Mouse (Mus musculus) liver, adult (tissue): Measurements from ENCODE around the gene Xpo4.

Source experiments
- GATA4 ChIP-seq: IDR thresholded peaks from 2 replicates; pipeline ENCODE4 v1.6.1; 2014; ENCODE audit warnings: mild to moderate bottlenecking, low read length; ENCODE audit not compliant: insufficient replicate concordance

Gene Xpo4

DNA sequence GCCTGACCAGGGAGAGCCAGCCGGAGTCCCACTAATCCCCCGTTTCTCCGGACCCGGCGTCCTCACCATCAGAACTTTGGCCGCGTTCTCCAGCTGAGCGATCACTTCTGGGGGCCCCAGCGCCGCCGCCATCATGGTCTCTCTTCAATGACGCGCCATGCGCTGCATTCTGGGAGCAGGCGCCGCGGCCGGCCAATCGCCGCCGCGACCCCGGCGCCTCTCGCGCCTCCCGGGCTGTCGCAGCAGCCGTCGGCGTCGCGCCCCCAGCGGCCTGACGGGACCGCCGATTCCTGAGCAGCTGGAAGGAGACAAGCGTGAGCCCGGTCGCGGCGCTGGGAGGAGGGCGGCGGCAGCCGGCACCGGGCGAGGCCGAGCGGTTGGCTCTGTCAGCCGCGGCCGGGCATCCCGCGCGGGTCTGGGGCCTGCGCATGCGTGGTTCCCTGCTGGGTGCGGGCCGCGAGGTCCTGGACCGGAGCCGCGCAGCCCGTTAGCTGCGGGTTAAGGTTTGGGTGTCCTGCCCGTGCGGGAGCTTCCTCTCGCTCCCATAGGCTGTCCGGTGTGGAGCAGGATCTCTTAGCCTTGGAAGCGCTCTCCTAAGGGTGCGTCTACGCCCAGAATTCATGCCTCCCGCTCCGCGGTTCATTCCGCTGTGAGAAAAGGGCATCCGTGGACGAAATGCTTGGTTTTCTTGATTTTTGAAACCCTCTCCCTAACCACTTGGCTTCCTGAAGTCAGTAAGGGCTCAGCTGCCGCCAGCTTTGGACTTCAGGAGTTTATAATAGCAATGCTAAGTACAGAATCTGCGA is at the start of gene Xpo4:
Gene Xpo4, minus strand, starts transcription at position 609 of the 806 bp plus-strand sequence.
- no peak for TF ChIP-seq GATA4

GRCm38 (mm10) chr14:57712884-57713283 is 47.7 kb upstream of the Xpo4 start:
- no peak for TF ChIP-seq GATA4

DNA sequence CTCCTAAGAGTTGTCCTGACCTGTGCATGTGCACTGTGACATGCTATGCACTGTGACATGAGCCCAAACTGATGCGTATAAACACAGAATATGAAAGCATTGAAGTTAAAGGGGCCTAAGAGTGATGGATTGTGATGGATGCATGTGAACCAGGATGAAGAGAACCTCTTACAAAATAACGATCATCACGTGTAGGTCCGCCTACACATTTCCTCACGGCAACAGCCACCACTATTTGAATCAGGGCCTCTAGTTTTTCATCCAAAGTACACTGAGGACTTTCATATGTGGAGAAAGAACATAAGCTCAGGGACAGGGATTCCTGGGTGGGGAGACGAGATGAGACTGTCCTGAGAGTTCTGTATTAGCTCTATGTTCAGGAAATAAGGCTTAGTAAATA is 45.8 kb upstream of the Xpo4 start:
- TF ChIP-seq GATA4 = no peak

GRCm38 (mm10) chr14:57709171-57709570 is 43.9 kb upstream of the Xpo4 start:
- no peak for TF ChIP-seq GATA4

- TF ChIP-seq GATA4 = no peak
Observed at GRCm38 (mm10) chr14:57708580-57708979, 43.4 kb upstream of the Xpo4 start.

GRCm38 (mm10) chr14:57707100-57707893 is 42.1 kb upstream of the Xpo4 start:
- TF ChIP-seq GATA4 = no peak

GRCm38 (mm10) chr14:57706760-57707099 is 41.5 kb upstream of the Xpo4 start:
- no peak for TF ChIP-seq GATA4

DNA sequence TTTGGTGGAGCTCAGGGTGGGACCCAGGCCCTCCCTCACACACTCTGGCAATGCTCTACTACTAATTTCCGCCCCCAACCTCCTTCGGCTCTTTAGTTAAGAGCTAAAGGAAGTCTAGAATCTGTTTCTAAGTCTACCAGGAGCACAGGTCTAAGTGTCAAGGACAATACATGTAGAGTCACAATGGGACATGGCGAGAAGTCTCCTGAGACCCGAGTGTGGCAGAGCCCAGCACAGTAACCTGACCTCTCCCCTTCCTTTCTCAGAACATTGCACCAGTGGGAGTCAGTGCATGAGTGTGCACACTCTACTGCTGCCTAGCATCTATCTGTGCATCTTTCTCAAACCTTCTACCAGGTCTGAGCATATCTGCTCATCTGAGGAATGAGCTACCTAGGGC is 40.5 kb upstream of the Xpo4 start:
- no peak for TF ChIP-seq GATA4

DNA sequence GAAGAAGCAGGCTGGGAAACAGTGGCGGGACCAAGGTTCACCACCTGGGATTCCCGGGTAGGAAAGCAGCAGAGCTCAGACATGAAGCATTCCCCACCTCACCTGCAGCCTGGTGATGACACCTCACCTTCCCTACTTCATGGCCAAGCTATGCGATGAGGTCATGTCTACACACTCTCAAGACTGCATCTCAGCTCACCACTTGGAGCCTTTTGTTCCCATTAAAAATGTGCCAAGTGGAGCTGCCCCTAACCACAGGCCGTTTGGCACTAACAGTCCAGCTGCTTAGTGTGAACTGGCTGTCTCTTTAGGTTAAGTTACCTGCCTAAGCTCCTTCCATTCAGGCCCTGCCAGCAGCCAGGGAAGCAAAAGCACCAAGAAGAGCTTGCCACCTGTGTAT is 39.8 kb upstream of the Xpo4 start:
- TF ChIP-seq GATA4 = no peak

GRCm38 (mm10) chr14:57701915-57702477 is 36.8 kb upstream of the Xpo4 start:
- no peak for TF ChIP-seq GATA4

DNA sequence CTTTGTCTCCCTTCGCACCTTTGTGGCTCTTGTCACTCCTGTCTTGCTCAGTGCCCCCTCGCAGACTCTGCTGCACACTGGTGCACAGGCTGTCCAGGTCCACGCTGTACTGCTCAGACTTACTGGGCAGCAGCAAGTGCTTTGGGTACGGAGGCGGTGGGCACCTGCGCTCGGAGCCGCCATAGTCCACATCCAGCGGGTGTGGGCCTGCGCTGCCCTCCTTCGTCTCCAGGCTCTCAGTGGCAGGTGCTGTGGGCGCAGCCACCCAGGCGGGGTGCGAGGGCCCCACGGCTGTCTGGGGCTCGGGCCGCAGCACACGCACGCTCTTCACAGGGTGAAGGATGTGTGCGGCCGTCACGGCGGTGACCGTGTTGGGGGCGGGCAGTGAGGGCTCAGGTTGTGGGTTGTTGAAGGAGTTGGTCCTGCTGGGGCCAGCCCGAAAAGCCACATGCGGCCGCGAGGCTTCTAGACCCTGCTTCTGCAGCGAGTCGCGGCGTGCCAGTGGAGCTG is 34.3 kb upstream of the Xpo4 start:
- no peak for TF ChIP-seq GATA4

GRCm38 (mm10) chr14:57699016-57699415 is 33.8 kb upstream of the Xpo4 start:
- TF ChIP-seq GATA4 = no peak

DNA sequence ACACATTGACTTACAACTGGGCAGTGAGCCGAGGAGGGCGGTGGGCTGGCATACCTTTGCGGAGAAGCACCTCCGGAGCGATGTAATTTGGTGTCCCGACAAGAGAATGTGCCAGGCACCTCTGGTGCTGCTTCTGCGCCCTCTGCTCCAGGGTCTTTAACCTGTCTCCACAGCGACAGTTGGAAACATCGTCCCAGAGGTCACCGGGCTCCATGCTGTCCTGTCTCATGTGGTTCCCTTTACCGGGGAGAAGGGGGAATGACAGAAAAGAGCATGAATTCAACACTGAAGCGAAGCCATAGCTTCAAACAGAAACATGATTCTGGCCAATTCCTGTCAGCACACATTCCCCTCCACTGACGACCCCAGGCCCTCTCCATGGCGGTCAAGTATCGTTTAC is 30.8 kb upstream of the Xpo4 start:
- no peak for TF ChIP-seq GATA4

DNA sequence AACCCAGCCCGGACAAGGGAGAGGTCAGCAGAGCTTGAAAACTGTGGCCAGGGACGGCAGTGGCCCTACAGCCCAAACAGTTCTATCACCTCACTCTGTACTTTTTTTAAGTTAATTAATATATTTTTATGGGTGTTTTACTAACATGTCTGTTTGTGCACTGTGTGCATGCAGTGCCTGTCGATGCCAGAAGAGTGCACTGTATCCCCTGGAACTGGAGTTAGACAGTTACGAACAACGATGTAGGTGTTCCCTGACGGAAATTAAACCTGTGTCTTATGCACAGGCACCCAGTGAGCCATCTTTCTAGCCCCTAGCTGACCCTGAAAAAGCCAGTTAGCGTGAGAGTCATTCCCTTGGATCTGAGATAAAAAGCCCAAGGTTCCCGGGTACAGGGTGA is 30.3 kb upstream of the Xpo4 start:
- no peak for TF ChIP-seq GATA4

DNA sequence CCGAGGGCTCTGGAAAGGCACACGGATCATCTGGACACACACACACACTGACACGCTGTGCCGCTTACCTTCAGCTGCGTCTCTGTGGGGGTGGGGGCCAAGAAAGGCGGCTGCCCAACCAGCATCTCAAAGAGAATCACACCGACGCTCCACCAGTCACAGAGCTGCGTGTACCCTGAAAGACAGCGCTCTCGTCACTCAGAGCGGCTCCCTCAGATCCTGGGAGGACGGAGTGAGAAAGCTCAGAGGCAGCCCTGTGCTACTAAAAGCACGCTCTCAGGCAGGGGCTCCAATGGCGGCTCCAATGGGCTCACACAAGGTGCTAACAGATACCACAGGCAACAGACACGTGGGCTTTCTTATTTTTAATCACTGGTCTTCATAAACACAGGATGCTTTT is 29.0 kb upstream of the Xpo4 start:
- TF ChIP-seq GATA4 = no peak
